Mouse (Mus musculus) neural tube, embryonic 13.5 days (tissue): ENCODE measurements around the gene Dmac1. TPM values are rescaled to one million over a fixed set of nuclear protein-coding genes. Genes with fewer than 3 reads are reported as not detected.

Source experiments
- ATAC-seq: fragments of 200-750 bp; cut with Nextera tagmentation; 2 replicates; pipeline ENCODE4 v1.8.0; 2017; ENCODE audit warnings: low read depth, mild to moderate bottlenecking, moderate TSS enrichment, moderate library complexity
- H3K27ac ChIP-seq: fragments of 300-500 bp; sonication (generic); replicated peaks from 2 replicates; pipeline ENCODE4 v1.5.1; 2015; ENCODE audit warnings: moderate library complexity, mild to moderate bottlenecking, inconsistent platforms
- H3K27me3 ChIP-seq: fragments of 300-500 bp; sonication (generic); 2 replicates; pipeline ENCODE4 v1.6.1; 2015; ENCODE audit warnings: mild to moderate bottlenecking, inconsistent platforms
- H3K36me3 ChIP-seq: fragments of 300-500 bp; sonication (generic); 2 replicates; pipeline ENCODE4 v1.6.1; 2015; ENCODE audit warnings: mild to moderate bottlenecking, inconsistent platforms
- H3K4me1 ChIP-seq: fragments of 300-500 bp; sonication (generic); replicated peaks from 2 replicates; pipeline ENCODE4 v1.6.1; 2015; ENCODE audit warnings: inconsistent platforms
- H3K4me2 ChIP-seq: fragments of 300-500 bp; sonication (generic); 2 replicates; pipeline ENCODE4 v1.6.1; 2015; ENCODE audit warnings: inconsistent platforms, mild to moderate bottlenecking, moderate library complexity
- H3K4me3 ChIP-seq: fragments of 300-500 bp; sonication (generic); 2 replicates; pipeline ENCODE4 v1.5.1; 2015; ENCODE audit warnings: mild to moderate bottlenecking, inconsistent platforms
- H3K9ac ChIP-seq: fragments of 300-500 bp; sonication (generic); 2 replicates; pipeline ENCODE4 v1.6.1; 2015; ENCODE audit warnings: moderate library complexity, mild to moderate bottlenecking, inconsistent platforms
- H3K9me3 ChIP-seq: fragments of 300-500 bp; sonication (generic); 2 replicates; pipeline ENCODE4 v1.6.1; 2016; ENCODE audit warnings: inconsistent platforms
- WGBS: fragments of 180-500 bp; shearing (Covaris S2); methylation state at CpG from one replicate; pipeline ENCODE4 v1.1.7; 2015; 5-methylcytosine and 5-hydroxymethylcytosine counted together
- polyA plus RNA-seq: library from polyadenylated mRNA; unstranded; fragments of >200 nt; fragmentation: Nextera tagmentation; extraction: Ambion mirVana; gene quantifications from 2 replicates; pipeline ENCODE4 v1.2.1, GENCODE M21; 2015

The Dmac1 gene
- 92.3 and 110 TPM in 2 replicates for polyA plus RNA-seq

DNA sequence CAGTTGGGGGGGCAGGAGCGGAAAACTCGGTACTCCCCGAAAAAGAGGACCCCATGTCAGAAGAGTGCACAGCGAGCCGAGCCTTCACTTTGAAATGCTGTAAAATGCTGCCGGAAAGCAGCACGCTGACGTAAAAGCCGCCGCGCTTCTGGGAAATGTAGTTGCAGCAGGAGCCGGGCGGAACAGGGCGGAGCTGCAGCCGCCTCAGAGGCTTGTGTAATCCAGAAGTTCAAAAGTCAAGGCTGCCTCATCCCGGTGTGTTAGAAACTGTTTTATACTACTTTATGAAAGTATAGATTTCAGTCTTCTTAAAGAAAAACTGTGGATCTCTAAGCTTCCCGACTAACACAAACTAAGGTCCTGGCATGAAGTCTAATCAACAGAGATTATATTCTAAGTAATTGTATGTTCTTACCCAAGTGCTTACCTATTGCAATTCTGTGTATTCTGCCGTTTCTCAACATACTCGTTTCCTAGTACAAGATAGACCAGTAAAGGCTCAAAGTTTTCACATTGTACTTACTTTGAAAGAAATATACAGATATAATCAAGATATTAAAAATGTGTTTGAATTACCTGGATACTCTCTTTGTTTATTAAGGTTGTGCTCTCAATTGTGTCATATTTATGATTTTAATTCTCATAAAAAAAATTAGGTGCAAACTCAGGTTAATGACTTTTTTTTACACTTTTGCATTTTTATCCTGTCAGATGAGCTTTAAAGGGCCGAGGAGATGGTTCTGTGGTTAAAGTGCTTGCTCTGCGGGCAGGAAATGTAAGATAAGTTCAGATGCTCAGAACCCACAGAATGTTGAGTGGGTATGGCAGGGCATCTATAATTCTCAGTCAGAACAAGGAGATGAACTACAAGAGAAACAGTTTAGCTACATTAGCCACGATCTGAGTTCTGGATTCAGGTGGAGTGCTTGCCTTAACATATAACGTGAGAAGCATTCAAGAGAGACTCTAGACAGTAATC, at the start of gene Dmac1:
Gene Dmac1 (minus strand): TSS at position 109 of the 979 bp plus-strand sequence.
- Histone ChIP-seq H3K36me3 (peaks cover 18% of the 10 kb centered on the region), H3K4me1 (peaks cover 10% of the 10 kb centered on the region; the same call in 1 of the 2 replicates), H3K27me3 (no peaks in the 10 kb centered on the region), H3K27ac (0 out of 2 replicates have a peak within 1 kb of the TSS, but pooled peaks have one; percentile 59), H3K9me3 (no peaks in the 10 kb centered on the region), H3K4me2 (peak within 1 kb of the TSS; percentile 67), H3K4me3 (peak within 1 kb of the TSS; percentile 86), H3K9ac (peak within 1 kb of the TSS; percentile 94)
- WGBS = 18% methylated on average over 23 of the region's 23 CpGs
- peak; percentile 97 for ATAC-seq

DNA sequence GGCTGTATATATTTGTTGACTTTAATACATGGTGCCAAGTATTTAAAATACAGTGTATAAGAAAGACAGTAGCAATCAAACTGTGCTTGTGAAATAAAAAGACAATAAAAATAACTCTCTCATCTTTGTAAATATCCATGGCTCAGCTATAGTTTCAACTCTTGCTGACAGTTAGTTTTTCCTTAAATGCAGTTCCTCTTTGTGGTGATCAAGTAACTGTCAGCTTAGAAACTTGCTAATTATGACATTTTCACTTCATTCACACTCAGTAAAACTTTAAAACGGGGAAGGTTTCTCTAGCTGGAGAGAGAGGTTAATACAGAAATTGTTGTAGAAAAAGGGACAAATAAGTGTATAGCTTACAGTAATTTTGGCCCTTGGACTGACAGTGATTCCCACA, 37.3 kb upstream of the Dmac1 start:
- H3K9me3 ChIP-seq = no peaks in the 10 kb centered on the region
- no peak overlapping the region for H3K9ac ChIP-seq
- WGBS = 86% methylated on average over 1 of the region's 1 CpGs
- H3K4me3 ChIP-seq = no peak overlapping the region
- no peaks in the 10 kb centered on the region for H3K36me3 ChIP-seq
- H3K4me1 ChIP-seq = no peaks in the 10 kb centered on the region
- no peak overlapping the region for H3K27ac ChIP-seq
- no peaks in the 10 kb centered on the region for H3K27me3 ChIP-seq
- no peak for ATAC-seq
- no peak overlapping the region for H3K4me2 ChIP-seq

- ATAC-seq = no peak
Observed at GRCm38 (mm10) chr4:75315007-75315406, 36.9 kb upstream of the Dmac1 start.

GRCm38 (mm10) chr4:75311918-75312317, 33.8 kb upstream of the Dmac1 start:
- WGBS = 98% methylated on average over 2 of the region's 2 CpGs
- ATAC-seq = no peak

More at GRCm38 (mm10) chr4:75315007-75315406, 36.9 kb upstream of the Dmac1 start:
- no peaks in the 10 kb centered on the region for H3K4me1 ChIP-seq
- 73% methylated on average over 1 of the region's 1 CpGs for WGBS
- no peak overlapping the region for H3K4me3 ChIP-seq
- H3K4me2 ChIP-seq = no peak overlapping the region
- no peaks in the 10 kb centered on the region for H3K36me3 ChIP-seq
- H3K9ac ChIP-seq = no peak overlapping the region
- H3K27me3 ChIP-seq = no peaks in the 10 kb centered on the region
- H3K27ac ChIP-seq = no peak overlapping the region
- no peaks in the 10 kb centered on the region for H3K9me3 ChIP-seq

GRCm38 (mm10) chr4:75311305-75311704, 33.2 kb upstream of the Dmac1 start:
- no peak overlapping the region for H3K4me2 ChIP-seq
- no peak overlapping the region for H3K9ac ChIP-seq
- H3K4me3 ChIP-seq = no peak overlapping the region
- no peaks in the 10 kb centered on the region for H3K36me3 ChIP-seq
- no peak overlapping the region for H3K27ac ChIP-seq
- 95% methylated on average over 2 of the region's 2 CpGs for WGBS
- ATAC-seq = no peak
- no peaks in the 10 kb centered on the region for H3K4me1 ChIP-seq
- no peaks in the 10 kb centered on the region for H3K27me3 ChIP-seq
- H3K9me3 ChIP-seq = no peaks in the 10 kb centered on the region

More at GRCm38 (mm10) chr4:75311918-75312317, 33.8 kb upstream of the Dmac1 start:
- Histone ChIP-seq H3K27ac (no peak overlapping the region), H3K27me3 (no peaks in the 10 kb centered on the region), H3K9me3 (no peaks in the 10 kb centered on the region), H3K4me2 (no peak overlapping the region), H3K4me1 (no peaks in the 10 kb centered on the region), H3K9ac (no peak overlapping the region), H3K36me3 (no peaks in the 10 kb centered on the region), H3K4me3 (no peak overlapping the region)

- Histone ChIP-seq H3K36me3 (no peaks in the 10 kb centered on the region), H3K4me3 (no peak overlapping the region), H3K27me3 (no peaks in the 10 kb centered on the region), H3K4me1 (no peaks in the 10 kb centered on the region), H3K9me3 (no peaks in the 10 kb centered on the region), H3K27ac (no peak overlapping the region), H3K4me2 (no peak overlapping the region), H3K9ac (no peak overlapping the region)
- ATAC-seq = no peak
- WGBS = 88% methylated on average over 1 of the region's 1 CpGs
Observed at GRCm38 (mm10) chr4:75300205-75300972, 22.3 kb upstream of the Dmac1 start.

DNA sequence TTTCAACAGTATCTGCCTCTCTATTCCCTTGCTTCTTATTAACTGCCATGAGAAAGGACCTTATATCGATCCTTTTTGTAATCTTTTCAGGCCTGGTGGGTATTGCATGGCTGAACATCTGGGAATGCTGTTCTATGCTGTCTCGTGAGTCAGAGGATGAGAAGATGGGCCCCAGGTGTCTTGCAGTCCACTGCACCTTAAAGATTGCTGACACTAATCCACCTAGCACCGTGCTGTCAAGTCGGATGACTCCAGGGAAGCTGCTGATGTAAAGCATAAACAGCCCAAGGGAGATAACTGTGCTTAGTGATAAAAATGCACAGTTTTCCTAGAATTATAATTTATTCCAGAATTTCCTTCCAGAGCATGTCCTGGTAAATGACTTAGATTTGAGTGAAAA, 14.2 kb upstream of the Dmac1 start:
- WGBS = 67% methylated on average over 4 of the region's 4 CpGs
- H3K27ac ChIP-seq = no peak overlapping the region
- H3K4me2 ChIP-seq = no peak overlapping the region
- H3K4me3 ChIP-seq = no peak overlapping the region
- H3K9me3 ChIP-seq = no peaks in the 10 kb centered on the region
- H3K36me3 ChIP-seq = no peaks in the 10 kb centered on the region
- ATAC-seq = no peak
- H3K4me1 ChIP-seq = no peaks in the 10 kb centered on the region
- no peaks in the 10 kb centered on the region for H3K27me3 ChIP-seq
- H3K9ac ChIP-seq = no peak overlapping the region

DNA sequence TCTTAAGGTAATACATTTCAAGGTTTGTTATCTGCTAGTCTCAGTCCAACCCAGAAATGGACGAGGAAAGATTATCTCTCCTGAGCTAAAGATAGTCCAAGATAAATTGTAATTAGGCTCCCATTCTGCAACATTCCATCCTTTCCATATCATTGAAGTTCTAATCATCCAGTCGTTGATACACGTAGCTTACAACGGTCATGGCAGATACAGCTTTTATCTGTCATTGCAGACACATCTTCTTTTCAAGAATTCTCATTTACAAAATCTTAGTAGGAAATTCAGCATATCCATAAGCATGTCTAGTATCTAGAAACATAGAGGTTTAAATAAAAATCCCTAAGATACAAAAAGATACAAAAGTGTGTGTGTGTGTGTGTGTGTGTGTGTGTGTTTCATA, 13.0 kb upstream of the Dmac1 start:
- Histone ChIP-seq H3K9ac (no peak overlapping the region), H3K4me1 (no peaks in the 10 kb centered on the region), H3K4me3 (no peak overlapping the region), H3K27ac (no peak overlapping the region), H3K36me3 (no peaks in the 10 kb centered on the region), H3K27me3 (no peaks in the 10 kb centered on the region), H3K9me3 (no peaks in the 10 kb centered on the region), H3K4me2 (no peak overlapping the region)
- ATAC-seq = no peak
- WGBS = 92% methylated on average over 4 of the region's 4 CpGs

DNA sequence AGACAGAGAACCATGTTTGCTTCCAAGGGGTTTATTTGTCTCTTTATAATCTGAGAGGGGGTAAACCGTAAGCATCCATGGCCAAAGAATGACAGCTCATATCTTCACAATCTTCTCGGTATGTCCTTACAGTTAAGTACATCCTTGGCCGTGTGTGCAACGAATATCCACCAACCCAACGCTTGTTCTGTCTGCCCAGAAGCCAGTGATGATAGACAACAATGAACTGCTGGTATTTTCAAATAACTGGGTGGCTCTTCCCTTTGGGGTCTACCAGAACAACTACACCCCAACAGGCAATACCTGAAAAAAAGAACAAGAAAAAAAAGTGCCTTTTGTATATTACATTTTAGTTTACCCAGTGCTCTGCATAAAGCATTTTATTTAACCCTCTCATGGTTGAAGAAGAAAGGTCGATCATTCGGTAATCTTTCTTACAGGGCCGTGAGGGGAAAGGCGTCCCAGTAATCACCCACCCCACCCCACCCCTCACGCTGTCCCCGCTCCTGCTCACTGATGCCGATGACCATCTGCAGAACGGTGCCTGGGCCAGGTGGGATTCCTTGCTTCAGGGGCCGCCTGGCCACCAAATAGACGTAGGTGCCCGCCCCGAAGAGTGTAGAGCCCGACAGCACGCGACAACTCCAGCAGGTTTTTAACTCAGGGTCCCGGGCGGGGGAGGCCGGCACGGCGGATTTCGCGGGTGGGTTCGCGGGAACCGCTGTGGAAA, 473 bp downstream of the Dmac1 start:
- WGBS = 10% methylated on average over 30 of the region's 30 CpGs
- peak overlapping the region; percentile 94 for H3K9ac ChIP-seq
- H3K9me3 ChIP-seq = no peaks in the 10 kb centered on the region
- H3K4me1 ChIP-seq = peaks cover 10% of the 10 kb centered on the region; the same call in 1 of the 2 replicates
- H3K27ac ChIP-seq = 0 out of 2 replicates have a peak overlapping the region, but pooled peaks have one; percentile 59
- peak; percentile 95 for ATAC-seq
- H3K36me3 ChIP-seq = peaks cover 26% of the 10 kb centered on the region
- peak overlapping the region; percentile 67 for H3K4me2 ChIP-seq
- H3K4me3 ChIP-seq = peak overlapping the region; percentile 86
- H3K27me3 ChIP-seq = no peaks in the 10 kb centered on the region

DNA sequence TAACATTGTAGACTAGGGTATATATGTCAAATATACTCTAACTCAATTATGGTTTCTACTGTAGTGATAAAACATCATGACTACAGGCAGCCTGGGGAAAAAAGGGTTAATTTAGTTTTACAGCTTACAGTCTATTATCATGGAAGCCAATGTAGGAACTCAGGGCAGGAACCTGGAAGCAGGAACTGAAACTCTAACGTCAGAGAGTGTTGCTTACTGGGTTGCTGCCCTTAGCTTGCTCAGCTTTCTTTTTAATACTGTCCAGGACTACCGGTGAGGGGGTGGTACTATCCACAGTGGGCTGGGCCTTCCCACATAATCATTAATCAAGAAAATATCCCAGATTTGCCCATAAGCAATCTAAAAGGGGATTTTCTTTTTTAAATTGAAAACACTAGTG, 2.4 kb downstream of the Dmac1 start:
- H3K27ac ChIP-seq = no peak overlapping the region
- H3K4me2 ChIP-seq = no peak overlapping the region
- H3K9ac ChIP-seq = no peak overlapping the region
- H3K9me3 ChIP-seq = no peaks in the 10 kb centered on the region
- H3K4me1 ChIP-seq = peaks cover 10% of the 10 kb centered on the region; the same call in 1 of the 2 replicates
- no peak overlapping the region for H3K4me3 ChIP-seq
- no peaks in the 10 kb centered on the region for H3K27me3 ChIP-seq
- ATAC-seq = no peak
- WGBS = 82% methylated on average over 2 of the region's 2 CpGs
- H3K36me3 ChIP-seq = peaks cover 34% of the 10 kb centered on the region

- no peak overlapping the region for H3K4me2 ChIP-seq
- H3K36me3 ChIP-seq = peaks cover 10% of the 10 kb centered on the region
- H3K27ac ChIP-seq = no peak overlapping the region
- no peaks in the 10 kb centered on the region for H3K9me3 ChIP-seq
- WGBS = 69% methylated on average over 2 of the region's 2 CpGs
- H3K9ac ChIP-seq = no peak overlapping the region
- ATAC-seq = no peak
- H3K4me3 ChIP-seq = no peak overlapping the region
- H3K4me1 ChIP-seq = no peaks in the 10 kb centered on the region
- H3K27me3 ChIP-seq = no peaks in the 10 kb centered on the region
Observed at GRCm38 (mm10) chr4:75267866-75268265, 10.2 kb downstream of the Dmac1 start.
